Mouse (Mus musculus): Measurements from ENCODE around the gene Slc25a10.
A peak's percentile ranks its signal among the peaks of the same experiment; 100 is the strongest.

The Slc25a10 gene

GRCm38 (mm10) chr11:120497436-120497835 is 5.8 kb downstream of the Slc25a10 start:
- TF ChIP-seq GATA4 (IDR thresholded peaks at IDR 0.05; ENCODE audit: insufficient replicate concordance, low read length) = no peak

- no peak for TF ChIP-seq GATA4 (IDR thresholded peaks at IDR 0.05; ENCODE audit: insufficient replicate concordance, low read length)
Measured at GRCm38 (mm10) chr11:120498226-120498625, 6.6 kb downstream of the Slc25a10 start.

- no peak for TF ChIP-seq GATA4 (IDR thresholded peaks at IDR 0.05; ENCODE audit: insufficient replicate concordance, low read length)
Measured at GRCm38 (mm10) chr11:120498891-120499290, 7.3 kb downstream of the Slc25a10 start.

- no peak for TF ChIP-seq GATA4 (IDR thresholded peaks at IDR 0.05; ENCODE audit: insufficient replicate concordance, low read length)
Measured at GRCm38 (mm10) chr11:120499894-120500293, 8.3 kb downstream of the Slc25a10 start.

GRCm38 (mm10) chr11:120500357-120500756 is 8.7 kb downstream of the Slc25a10 start:
- TF ChIP-seq GATA4 (IDR thresholded peaks at IDR 0.05; ENCODE audit: insufficient replicate concordance, low read length) = peak; percentile 22; the same call in 1 of the 2 replicates

- TF ChIP-seq GATA4 (IDR thresholded peaks at IDR 0.05; ENCODE audit: insufficient replicate concordance, low read length) = no peak
Measured at GRCm38 (mm10) chr11:120501018-120501417, 9.4 kb downstream of the Slc25a10 start.

GRCm38 (mm10) chr11:120501701-120502100 is 10.1 kb downstream of the Slc25a10 start:
- no peak for TF ChIP-seq GATA4 (IDR thresholded peaks at IDR 0.05; ENCODE audit: insufficient replicate concordance, low read length)

- TF ChIP-seq GATA4 (IDR thresholded peaks at IDR 0.05; ENCODE audit: insufficient replicate concordance, low read length) = no peak
Measured at GRCm38 (mm10) chr11:120505661-120506060, 14.0 kb downstream of the Slc25a10 start.

GRCm38 (mm10) chr11:120506899-120507298 is 15.3 kb downstream of the Slc25a10 start:
- no peak for TF ChIP-seq GATA4 (IDR thresholded peaks at IDR 0.05; ENCODE audit: insufficient replicate concordance, low read length)

- TF ChIP-seq GATA4 (IDR thresholded peaks at IDR 0.05; ENCODE audit: insufficient replicate concordance, low read length) = no peak
Measured at GRCm38 (mm10) chr11:120507611-120508289, 16.1 kb downstream of the Slc25a10 start.

- no peak for TF ChIP-seq GATA4 (IDR thresholded peaks at IDR 0.05; ENCODE audit: insufficient replicate concordance, low read length)
Measured at GRCm38 (mm10) chr11:120508290-120508870, 16.7 kb downstream of the Slc25a10 start.

GRCm38 (mm10) chr11:120509940-120510339 is 18.3 kb downstream of the Slc25a10 start:
- TF ChIP-seq GATA4 (IDR thresholded peaks at IDR 0.05; ENCODE audit: insufficient replicate concordance, low read length) = no peak

- TF ChIP-seq GATA4 (IDR thresholded peaks at IDR 0.05; ENCODE audit: insufficient replicate concordance, low read length) = no peak
Measured at GRCm38 (mm10) chr11:120510375-120511030, 18.9 kb downstream of the Slc25a10 start.

- TF ChIP-seq GATA4 (IDR thresholded peaks at IDR 0.05; ENCODE audit: insufficient replicate concordance, low read length) = no peak
Measured at GRCm38 (mm10) chr11:120512790-120513453, 21.3 kb downstream of the Slc25a10 start.

- TF ChIP-seq GATA4 (IDR thresholded peaks at IDR 0.05; ENCODE audit: insufficient replicate concordance, low read length) = no peak
Measured at GRCm38 (mm10) chr11:120515611-120516010, 24.0 kb downstream of the Slc25a10 start.

- TF ChIP-seq GATA4 (IDR thresholded peaks at IDR 0.05; ENCODE audit: insufficient replicate concordance, low read length) = no peak
Measured at GRCm38 (mm10) chr11:120517147-120517546, 25.5 kb downstream of the Slc25a10 start.

Data from liver, adult (tissue).